ENCODE assay signal across 52 mouse cellular contexts in the genomic region with DNA sequence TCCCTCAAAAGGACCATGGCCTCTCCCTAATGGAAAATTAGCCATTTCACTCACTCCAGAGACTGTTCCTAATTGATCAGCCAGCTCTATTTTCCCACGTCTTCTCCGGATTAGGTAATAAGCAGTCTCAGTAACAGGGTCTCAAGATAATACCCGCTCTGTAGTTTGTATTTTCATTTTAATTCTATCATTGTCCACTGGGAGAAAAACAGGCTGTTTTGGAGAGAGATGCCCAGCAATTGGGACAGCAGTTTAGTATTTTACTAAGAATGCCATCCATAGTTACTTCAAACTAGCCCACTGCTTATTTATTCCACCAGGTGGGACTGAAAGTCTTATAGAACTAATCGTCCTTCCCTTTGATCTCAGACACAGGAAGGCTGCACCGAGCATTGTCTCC. TPM values are rescaled to one million over a fixed set of nuclear protein-coding genes. Genes with fewer than 3 reads are reported as not detected.
"Had no signal": no experiment of that assay in that cellular context is flagged by ENCODE, and none has a peak within 500 bp of the region (broad histone marks: within the 10 kb centered on the region; RNA-seq: fewer than 3 reads in every experiment).

Olfr218 (plus strand) TSS at position 301 of the 400 bp plus-strand sequence.

- H3K4me2 ChIP-seq: heart, embryonic 11.5 days; heart, embryonic 12.5 days; heart, embryonic 13.5 days; heart, embryonic 15.5 days; hindbrain, embryonic 12.5 days; hindbrain, embryonic 13.5 days; hindbrain, embryonic 14.5 days; hindbrain, embryonic 15.5 days; intestine, embryonic 15.5 days; kidney, embryonic 15.5 days had no signal

- H3K4me3 ChIP-seq: heart, embryonic 12.5 days; heart, embryonic 13.5 days; heart, embryonic 15.5 days; hindbrain, embryonic 10.5 days; hindbrain, embryonic 12.5 days; hindbrain, embryonic 13.5 days; hindbrain, embryonic 15.5 days; intestine, embryonic 15.5 days; kidney, embryonic 15.5 days; layer of hippocampus, adult 2 months; left cerebral cortex, adult 2 months had no signal

- H3K9me3 ChIP-seq: heart, embryonic 12.5 days; heart, embryonic 13.5 days; heart, embryonic 15.5 days; hindbrain, embryonic 10.5 days; hindbrain, embryonic 12.5 days; hindbrain, embryonic 13.5 days; hindbrain, embryonic 15.5 days; intestine, embryonic 15.5 days; kidney, embryonic 15.5 days had no signal

- H3K9ac ChIP-seq: heart, embryonic 12.5 days; heart, embryonic 13.5 days; heart, embryonic 15.5 days; hindbrain, embryonic 12.5 days; hindbrain, embryonic 13.5 days; hindbrain, embryonic 14.5 days; hindbrain, embryonic 15.5 days; intestine, embryonic 15.5 days; kidney, embryonic 15.5 days had no signal

- H3K27me3 ChIP-seq: heart, embryonic 12.5 days; heart, embryonic 13.5 days; heart, embryonic 15.5 days; hindbrain, embryonic 12.5 days; hindbrain, embryonic 13.5 days; hindbrain, embryonic 15.5 days; intestine, embryonic 15.5 days; kidney, embryonic 15.5 days had no signal

- H3K4me1 ChIP-seq: heart, embryonic 12.5 days; heart, embryonic 13.5 days; heart, embryonic 15.5 days; hindbrain, embryonic 10.5 days; hindbrain, embryonic 12.5 days; hindbrain, embryonic 13.5 days; hindbrain, embryonic 15.5 days; intestine, embryonic 15.5 days; kidney, embryonic 15.5 days had no signal

- H3K36me3 ChIP-seq: heart, embryonic 12.5 days; heart, embryonic 13.5 days; heart, embryonic 15.5 days; hindbrain, embryonic 10.5 days; hindbrain, embryonic 12.5 days; hindbrain, embryonic 13.5 days; hindbrain, embryonic 15.5 days; intestine, embryonic 15.5 days; kidney, embryonic 15.5 days had no signal

- ATAC-seq: hindbrain, embryonic 16.5 days; hindbrain, postnatal 0 days; inflammation-experienced regulatory T-cells, adult 6 months; intestine, embryonic 15.5 days; intestine, embryonic 16.5 days; intestine, postnatal 0 days had no signal

- H3K27ac ChIP-seq: heart, embryonic 13.5 days; heart, embryonic 15.5 days; hindbrain, embryonic 10.5 days; hindbrain, embryonic 12.5 days; hindbrain, embryonic 13.5 days; hindbrain, embryonic 14.5 days; hindbrain, embryonic 15.5 days; hindbrain, postnatal 0 days; intestine, embryonic 15.5 days; kidney, embryonic 15.5 days; kidney, postnatal 0 days; layer of hippocampus, adult 2 months; left cerebral cortex, adult 2 months had no signal

- DNase-seq: heart, postnatal 10 days; heart, postnatal 14 days; heart, postnatal 36 days; heart, postnatal 4 days; kidney, adult 11 months; kidney, adult 18-20 months; kidney, adult 2 months; kidney, adult 8-10 months; kidney, adult 9 months; kidney, postnatal 10 days; kidney, postnatal 14 days; kidney, postnatal 25 days; kidney, postnatal 36 days; kidney, postnatal 4 days; layer of hippocampus, adult 9-11 months; layer of hippocampus, postnatal 36 days had no signal

RNA-seq across cellular contexts. Expression of gene Olfr218, which starts in this region (rescaled TPM):
- total RNA-seq: heart, postnatal 10 days; heart, postnatal 14 days; heart, postnatal 25 days; heart, postnatal 36 days; heart, postnatal 4 days; hematopoietic stem cell, adult 5-6 weeks; hindbrain, postnatal 0 days; layer of hippocampus, adult 18-20 months; layer of hippocampus, adult 2 months; layer of hippocampus, adult 8-10 months; layer of hippocampus, postnatal 10 days; layer of hippocampus, postnatal 14 days; layer of hippocampus, postnatal 25 days; layer of hippocampus, postnatal 36 days; left cerebral cortex, adult 18-20 months; left cerebral cortex, adult 2 months; left cerebral cortex, adult 8-10 months had no signal
- polyA plus RNA-seq: heart, embryonic 11.5 days; heart, embryonic 12.5 days; heart, embryonic 13.5 days; heart, embryonic 14.5 days; heart, embryonic 15.5 days; heart, embryonic 16.5 days; heart, postnatal 0 days; hindbrain, embryonic 10.5 days; hindbrain, embryonic 11.5 days; hindbrain, embryonic 12.5 days; hindbrain, embryonic 13.5 days; hindbrain, embryonic 14.5 days; hindbrain, embryonic 15.5 days; hindbrain, embryonic 16.5 days; hindbrain, postnatal 0 days; inflammation-experienced regulatory T-cells, adult 6 months; intestine, embryonic 14.5 days; intestine, embryonic 15.5 days; intestine, embryonic 16.5 days; intestine, postnatal 0 days; kidney, adult 2 months; kidney, embryonic 14.5 days; kidney, embryonic 15.5 days; kidney, embryonic 16.5 days; kidney, postnatal 0 days; large intestine, adult 2 months had no signal
